Mouse (Mus musculus) spleen, postnatal 14 days (tissue): Measurements from ENCODE around the gene Mtmr6.

Experiments used
- DNase-seq, 2 experiments: peaks; one replicate each; pipeline ENCODE4 v3.0.0; 2021 to 2022; ENCODE audit warnings: low spot score in 2 of 2

Gene Mtmr6

DNA sequence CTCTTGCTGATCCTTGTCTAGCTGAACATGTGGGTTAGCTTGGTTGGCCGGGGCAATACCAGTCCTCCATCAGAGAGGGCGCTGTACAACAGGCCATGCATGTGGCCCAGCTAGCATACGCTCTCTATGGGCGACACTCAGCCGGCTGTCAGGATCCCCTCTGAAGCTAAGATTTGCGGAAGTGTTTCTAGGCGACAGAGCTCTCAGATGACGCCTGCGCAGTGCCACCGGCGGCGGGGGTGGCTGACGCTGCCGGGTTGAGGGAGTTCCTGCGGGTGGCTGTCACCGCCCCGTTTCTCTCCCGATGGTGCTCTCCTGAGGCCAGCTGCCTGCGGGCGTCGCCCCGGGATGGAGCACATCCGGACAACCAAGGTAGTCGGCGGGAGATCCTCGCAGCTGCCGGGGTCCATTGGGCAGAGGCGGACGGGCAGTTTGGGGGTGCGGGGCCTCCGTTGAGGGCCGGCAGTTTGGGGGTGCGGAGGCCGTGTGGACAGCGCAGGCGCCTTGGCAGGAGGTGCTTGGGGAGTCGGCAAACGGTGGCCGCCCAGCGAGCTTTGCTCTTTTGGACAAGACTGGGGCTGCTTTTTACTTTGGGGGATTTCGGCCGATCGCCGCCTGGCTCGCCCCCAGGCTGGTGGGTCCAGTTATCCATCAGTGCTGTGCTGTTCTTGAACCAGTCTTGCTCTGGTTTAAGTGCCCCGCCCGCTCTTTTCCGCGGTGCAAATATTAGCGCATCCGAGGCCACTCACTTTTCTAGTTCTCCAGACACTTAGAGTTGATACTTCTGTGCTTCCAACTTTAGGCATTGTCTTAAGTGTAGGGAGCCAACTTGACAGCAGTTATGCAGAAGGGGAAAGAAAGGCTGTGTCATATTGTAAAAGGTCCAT, at the start of gene Mtmr6:
Gene Mtmr6 (plus strand): TSS at position 239 of the 887 bp plus-strand sequence.
- DNase-seq = peak; percentile 84 to 89

DNA sequence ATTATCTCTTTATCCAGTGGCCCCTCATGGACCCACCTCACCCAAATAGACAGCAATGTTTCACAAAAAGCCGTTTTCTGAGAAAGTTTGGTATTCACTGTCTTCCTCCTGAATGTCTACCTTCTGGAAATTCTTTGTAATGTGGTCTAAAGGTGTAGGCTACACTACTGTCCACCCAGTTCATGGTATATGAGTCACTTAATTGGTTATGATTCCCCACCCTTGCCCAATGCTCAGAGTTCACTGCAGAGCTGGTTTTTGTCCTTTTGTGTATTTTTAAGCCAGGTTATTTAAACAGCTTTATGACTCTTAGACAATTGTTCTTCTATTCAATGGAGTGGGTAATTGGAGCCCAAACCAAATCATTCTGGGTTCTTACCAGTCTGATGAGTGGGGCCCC, 48.9 kb upstream of the Mtmr6 start:
- DNase-seq = no peak

DNA sequence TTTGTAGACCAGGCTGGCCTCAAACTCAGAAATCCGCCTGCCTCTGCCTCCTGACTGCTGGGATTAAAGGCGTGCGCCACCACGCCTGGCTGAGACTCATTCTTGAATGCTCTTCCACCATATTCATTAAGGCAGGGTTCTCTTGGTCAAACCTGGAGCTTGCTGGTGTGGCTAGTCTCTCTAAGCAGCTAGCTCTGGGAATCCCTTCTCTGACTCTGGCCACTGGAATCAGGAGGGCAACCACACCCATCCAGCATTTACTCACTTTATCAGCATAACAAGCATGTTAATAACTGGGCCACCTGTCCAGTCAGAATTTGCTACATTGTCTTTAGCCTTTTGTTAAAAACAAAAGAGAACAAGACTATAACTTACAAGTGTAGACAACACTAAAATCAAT, 47.4 kb upstream of the Mtmr6 start:
- no peak for DNase-seq

DNA sequence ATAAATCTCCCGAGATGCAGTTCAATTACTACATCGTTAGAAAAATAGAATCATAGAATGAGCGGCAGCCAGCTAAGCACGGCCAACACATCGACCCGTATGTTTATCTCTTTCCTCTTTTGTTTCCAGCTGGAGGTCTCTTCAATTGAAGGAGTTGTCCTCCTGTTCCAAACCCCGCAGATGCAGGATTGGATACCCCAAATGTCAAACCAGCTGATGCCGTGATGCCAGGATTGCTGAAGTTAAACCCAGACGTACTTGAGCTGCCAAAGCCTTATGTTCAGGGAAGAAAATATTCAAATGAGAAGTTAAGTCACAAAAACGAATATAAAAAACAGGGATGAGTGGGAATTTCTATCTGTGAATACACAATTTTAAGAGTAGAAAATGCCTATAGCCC, 45.1 kb upstream of the Mtmr6 start:
- no peak for DNase-seq

DNA sequence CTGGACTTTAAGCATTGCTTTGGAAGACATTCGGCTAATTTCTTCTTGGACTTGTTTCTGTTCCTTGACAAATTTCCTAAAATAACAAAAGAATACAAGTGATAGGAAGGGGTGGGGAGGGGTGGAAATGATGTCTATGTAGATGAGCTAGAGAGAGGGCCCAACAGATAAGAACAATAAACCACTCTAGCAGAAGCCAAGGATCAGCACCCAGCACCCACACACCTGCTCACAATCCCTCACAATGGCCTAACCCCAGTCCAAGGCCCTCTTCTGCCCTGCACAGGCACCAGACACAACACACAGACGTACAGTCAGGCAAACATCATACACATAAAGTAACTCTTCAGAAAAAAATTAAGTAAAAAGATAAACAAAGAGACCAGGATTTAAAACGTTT, 26.5 kb upstream of the Mtmr6 start:
- DNase-seq = no peak

DNA sequence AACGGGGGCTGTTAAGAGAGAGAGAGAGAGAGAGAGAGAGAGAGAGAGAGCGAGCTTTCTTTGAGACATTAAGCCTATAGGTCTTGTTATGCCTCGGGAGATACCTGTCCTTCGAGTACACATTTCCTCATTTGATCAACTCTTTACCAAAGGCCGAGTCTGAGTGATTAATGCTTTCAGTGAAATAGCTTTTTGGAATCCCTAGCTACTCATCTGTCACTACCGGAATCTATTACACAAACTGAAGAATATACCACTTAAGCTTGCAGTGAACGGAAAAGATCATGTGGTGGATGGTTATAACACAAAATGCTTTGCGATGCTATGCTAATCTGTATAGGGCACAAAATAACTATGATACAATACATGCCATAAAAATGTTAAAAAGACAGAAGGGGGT, 14.7 kb upstream of the Mtmr6 start:
- DNase-seq = no peak

DNA sequence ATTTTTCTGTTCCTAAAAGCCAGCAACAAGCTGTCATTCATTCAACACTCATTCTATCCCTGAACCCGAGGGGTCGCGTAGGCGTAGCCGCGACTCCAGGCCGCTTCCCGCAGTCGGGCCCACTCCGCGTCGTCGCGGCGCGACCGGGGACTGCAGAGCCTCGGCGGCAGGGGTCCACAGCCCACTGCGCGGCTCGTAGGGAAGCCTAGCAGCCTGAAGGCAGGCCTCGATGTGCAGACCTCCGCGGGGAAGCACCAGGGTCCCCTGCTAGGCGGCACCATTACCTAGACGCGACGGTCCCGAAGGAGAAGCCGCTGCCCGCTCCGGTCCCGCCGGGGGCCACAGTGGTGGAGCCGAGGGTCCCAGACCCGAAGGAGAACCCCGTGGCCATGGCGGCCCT, 14.1 kb upstream of the Mtmr6 start:
- no peak for DNase-seq

DNA sequence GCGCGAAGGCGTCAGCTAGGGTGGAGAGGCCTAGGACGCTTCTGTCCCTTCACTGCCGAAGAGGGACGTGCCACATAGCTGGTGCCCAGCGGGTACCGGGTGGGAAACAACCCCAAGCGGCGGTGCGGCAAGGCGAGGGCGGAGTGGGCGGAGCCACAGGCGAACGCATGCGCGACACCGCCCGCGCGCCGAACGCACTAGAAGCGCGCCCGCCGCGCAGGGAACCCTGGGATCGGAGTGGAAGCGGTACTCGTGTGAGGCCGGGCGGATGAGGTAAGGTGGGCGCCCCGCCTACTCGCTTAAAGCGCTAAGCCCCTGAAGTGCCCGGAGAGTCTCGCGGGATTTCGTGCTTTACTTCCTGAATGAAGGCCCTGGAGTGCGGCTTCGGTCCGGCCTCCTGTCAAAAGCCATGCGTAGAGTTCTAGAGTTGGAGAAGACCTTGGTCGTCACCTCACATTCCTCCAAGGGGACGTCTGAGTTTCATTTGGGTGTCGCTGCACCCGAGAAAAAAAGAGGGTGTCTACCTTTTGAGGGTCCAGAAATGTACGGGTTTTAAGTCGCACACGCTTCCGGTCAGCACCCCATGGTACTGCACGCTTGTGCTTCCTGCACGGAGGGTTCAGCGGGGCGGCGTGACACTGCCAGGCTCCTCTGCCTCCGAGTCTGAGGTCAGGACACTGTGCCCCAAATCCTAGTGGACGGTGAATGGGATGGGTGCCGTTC, 13.6 kb upstream of the Mtmr6 start, which contains the start of the genes Nupl1 and Gm49336:
Gene Nupl1 (minus strand): TSS at position 151 of the 723 bp plus-strand sequence.
Gene Gm49336 (minus strand): TSS at position 227 of the 723 bp plus-strand sequence.
- peak; percentile 94 for DNase-seq

DNA sequence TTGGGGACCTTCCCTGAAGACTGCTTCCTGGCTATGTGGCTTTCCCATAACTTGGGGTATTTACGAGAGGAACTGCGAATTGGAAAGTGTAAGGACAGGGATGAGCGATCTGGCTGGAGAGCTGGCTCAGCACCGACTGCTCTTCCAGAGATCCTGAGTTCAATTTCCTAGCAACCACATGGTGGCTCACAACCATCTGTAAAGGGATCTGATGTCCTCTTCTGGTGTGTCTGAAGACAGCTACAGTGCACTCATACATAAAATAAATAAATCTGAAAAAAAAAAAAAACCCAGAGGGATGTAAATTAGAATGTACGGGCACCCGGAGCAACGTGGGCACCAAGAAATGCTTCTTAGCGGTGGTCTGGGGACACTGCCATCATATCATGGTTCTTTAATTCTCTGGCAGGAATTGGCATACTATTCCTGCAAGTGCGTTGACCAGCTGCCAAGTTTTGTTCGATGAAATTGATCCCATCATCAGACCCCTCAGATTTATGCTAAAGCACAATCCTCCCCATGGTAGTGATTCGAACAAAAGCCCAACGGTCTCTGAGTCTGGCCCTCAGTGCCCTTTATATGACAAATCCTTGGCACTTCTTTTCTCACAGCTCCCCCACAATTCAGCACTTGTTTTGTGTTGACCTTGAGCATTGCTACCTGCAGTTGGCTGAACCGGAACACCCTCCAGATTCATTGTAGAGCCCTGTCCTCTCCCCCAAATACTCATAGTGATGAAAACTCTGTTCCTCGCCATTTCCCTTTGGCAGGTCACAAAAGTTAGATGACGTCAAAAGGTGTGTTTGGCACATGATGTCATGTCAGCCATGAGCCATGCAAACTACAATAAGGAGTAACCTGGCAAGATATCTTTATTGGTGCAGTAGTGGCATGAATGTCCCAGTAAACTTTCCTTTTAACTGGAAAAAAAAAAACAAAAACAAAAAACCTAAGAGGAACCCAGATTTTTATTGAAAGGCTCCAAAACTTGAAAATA, 12.7 kb upstream of the Mtmr6 start:
- DNase-seq = no peak

DNA sequence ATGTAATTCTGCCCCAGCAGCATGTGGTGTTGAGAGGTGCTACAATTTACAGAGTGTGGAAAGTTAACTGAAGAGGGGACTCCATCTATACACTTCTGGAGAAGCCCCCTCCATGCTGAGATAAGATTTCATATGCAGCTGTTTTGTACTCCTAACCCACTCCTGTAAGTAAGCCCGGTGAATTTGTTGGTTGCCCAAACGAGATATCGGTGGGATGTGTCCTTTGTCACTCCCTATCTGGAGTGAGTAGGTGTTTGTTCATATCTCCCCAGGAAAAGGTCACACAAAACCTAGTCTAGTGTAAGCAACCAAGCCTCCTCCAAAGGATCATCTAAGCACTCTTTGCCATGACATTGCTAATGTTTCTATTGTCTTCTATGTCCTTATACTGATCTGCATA, 11.6 kb upstream of the Mtmr6 start:
- DNase-seq = no peak

DNA sequence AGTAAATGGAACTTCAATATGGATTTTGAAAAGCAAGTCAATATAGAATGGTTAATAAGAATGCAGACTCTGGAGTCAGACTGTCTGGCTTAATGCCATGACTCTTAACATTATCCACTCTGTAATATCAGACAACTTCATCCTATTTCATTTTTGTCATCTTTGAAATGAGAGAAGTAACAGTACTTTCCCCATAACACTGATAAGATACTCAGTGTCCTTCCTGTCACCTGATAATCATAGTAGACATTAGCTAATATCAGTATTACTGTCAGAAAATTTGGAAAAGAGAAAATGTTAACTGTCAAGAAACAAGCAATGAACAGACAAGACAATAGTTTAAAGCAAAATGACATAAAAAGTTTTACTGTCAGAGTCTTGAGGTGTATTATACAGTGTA, 10.3 kb upstream of the Mtmr6 start:
- no peak for DNase-seq

DNA sequence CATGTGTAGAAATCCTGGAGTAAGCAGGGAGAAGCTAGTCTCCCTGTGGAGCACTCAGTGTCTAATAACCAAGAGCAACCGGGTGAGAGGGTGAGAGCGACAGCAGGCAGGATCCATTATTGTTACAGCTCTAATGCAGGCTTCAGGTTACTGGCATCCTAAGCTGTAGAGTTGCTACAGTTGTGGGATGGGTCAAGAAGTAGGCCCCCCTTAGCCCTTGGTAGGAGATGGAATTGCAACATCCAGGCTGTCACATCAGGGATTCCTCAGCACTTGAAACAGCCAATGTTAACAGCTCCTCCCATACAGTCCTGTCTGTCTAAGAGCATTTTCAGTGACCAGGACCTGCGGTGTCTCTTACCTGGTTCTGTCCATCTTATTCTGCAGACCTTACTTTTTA, 8.7 kb upstream of the Mtmr6 start:
- no peak for DNase-seq

DNA sequence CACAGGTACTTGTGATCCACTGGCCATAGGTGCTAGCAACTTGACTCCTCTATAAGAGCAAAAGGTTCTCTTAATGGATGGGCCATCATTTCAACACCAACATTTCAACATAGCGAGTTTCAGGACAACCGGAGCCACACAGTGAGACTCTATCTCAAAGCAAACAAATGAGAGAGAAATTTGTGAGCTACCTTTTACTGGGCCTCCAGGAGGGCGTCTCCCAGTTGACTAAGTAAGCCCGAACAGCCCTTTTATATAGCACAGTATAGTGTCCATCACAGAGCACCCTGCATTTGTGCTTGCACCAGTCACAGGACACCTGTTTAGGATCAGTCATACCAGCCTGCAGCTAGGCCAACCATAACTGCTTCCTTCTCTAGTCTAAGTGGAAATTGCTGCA, 7.9 kb upstream of the Mtmr6 start:
- DNase-seq = no peak

DNA sequence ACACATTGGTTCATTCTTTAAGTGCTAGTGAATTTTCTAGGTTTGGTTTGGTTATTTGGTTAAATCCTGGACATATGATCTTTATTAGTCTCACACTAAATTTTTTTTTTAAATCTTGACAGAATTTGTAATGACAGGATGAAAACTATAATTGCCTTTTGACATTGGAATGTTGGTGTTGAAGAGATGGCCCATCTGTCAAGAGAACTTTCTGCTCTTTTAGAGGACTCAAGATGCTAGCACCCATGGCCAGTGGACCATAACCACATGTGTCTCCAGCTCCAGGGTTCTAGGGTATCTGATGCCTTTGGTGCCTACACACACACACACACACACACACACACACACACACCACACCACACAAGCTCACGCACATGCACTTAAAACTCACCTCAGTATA, 7.2 kb upstream of the Mtmr6 start:
- no peak for DNase-seq

DNA sequence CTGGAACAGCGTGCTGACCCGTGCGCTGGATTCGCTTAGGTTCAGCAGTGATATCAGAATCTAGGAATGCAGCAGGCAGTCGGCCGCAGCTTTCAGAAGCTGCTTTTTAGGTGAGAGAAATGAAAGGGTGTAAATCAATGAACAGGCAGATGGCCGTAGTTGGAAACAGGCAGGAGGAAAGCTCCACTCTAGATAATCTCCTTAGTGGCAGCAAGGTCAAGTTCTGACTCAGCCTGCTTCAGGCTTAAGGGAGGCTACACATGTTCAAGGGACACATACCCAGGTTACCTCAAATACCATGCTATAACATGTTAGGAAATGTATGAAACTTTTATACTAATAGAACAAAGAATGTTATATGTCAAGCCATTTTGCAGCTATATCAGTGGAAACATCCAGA, 2.7 kb upstream of the Mtmr6 start:
- DNase-seq = no peak

DNA sequence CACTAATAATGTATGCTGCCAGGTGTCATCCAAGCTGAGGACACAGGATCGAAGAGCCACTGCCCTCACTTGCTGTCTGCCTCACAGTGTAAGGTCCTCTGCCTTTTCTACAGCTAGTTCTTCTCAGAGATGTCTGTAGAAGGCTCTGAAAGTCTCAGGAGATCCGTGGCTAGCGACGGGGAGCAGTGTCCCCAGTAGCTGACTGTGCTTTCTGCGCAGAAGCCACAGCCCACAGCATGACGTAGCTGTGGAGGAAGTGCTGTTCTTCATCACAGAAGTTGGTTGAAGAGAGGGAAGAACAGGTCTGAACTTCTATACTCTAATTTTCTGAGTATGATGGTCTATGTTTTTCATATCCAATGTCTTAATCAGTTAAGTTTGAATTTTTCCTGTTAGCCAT, 4.3 kb downstream of the Mtmr6 start:
- peak; percentile 9 to 25 for DNase-seq

DNA sequence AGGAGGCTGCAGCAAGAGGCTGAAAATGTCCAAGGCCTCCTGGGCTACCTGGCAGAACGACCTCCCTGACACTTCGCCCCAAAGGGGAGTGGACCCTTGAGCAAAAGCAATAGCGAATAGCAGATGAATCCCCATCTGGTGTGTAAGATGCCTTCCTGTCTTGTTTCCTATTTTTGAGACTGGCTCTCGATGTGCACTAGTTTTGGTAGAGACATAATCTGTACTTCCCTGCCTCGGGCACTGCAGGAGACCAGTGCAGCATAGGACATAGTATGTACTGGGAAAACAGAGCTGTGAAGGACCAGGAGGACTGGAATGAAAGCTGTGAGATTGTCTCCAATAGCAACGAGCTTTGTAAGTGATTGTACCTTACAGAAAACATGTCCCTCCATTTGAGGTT, 8.3 kb downstream of the Mtmr6 start:
- DNase-seq = no peak

DNA sequence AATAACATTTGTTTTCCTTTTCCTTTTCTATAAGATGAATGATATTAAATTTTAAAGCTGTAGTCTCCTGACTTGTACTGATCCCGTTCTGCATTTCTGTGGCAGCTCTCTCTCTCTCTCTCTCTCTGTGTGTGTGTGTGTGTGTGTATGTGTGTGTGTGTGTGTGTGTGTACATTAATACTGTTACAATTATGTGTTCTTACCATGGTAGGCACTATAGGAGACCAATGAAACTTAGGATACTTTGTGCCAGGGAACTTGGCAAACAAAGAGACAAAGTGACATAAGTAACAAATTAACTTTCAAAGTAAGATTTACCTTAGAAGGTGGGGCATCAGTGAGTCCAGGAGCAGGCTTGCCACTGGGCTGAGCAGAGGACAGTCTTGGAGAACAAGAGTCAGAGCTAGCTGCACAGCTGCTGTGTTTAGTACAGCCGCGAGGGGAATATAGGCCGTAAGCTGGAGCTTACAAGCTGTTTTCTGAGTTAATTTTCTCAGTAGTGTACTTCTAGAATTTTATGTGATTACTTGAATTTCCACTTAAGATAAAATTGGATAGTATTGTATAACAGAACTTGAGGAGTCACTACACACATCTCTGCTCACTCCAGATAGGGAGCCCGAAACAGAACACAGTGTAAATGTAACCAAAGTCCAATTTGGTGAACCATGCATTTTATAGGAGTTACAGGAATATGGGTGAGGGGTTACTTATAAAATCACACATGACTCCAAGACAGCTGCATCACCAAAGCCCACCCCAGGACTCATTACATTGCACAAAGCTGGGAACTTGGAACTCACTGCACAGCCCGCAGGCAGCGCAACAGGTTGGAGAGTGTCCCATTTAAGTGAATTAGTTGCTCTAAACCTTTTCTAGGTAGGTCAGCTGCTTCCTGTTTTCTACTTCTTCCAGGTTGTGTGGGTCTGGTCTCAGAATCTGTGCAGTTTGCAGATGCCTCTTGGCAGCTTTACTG, 10.6 kb downstream of the Mtmr6 start:
- DNase-seq = no peak

DNA sequence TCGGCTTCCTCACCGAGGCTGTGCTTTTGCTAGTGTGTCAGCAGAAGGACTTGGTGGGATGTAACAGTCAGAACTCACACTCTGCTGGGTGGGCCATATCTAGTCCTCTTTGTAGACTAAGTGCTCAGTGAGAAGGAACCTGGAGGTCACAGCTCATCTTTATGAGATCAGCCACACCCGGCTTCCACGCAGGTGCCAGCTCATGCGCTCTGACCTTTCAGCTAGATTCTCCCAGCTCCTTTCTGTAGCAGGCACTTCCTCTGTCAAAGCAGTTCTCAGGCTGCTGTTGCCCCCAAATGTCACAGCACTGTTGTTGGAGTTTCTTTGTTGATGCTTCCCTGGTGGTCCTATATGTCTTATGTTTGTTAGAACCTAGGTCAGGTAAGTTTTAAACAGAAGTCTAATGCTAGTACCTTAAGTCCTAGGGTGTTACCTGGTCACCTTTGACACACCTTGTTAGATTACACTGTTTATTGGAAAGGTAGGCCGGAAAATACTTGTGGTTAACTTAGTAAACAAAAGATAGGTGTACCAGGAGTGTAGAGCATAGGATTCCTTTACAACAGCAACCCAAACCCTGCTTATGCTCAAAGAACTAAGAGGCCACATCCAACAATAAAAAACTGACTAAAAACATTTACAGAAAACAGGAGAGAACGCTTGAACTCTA, 21.3 kb downstream of the Mtmr6 start:
- DNase-seq = no peak

DNA sequence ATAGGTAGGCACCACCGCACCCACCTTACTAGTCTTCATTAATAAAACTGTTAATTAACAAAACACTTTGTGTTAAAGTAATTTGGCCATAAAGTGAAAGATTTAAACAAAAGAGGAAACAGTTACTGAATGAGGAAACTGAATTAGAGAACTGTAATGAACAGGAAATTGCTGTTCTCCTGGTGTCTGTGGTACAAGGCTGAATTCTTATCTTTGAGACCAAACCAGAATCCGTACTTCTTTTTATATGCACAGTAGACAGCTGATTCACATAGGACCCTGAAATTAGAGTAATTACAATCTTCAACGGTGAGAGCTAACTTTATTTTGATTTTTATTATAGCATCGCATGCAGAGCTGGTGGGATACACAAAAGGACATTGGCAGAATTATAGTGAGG, 25.3 kb downstream of the Mtmr6 start:
- no peak for DNase-seq
